Mouse (Mus musculus): ENCODE measurements around the gene Angel2.
A peak's percentile ranks its signal among the peaks of the same experiment; 100 is the strongest.
"Not testable (repeated sequence)": the region's sequence is repeated elsewhere in the genome, so short reads cannot be mapped to it uniquely, and the experiment has no call there.

The Angel2 gene

DNA sequence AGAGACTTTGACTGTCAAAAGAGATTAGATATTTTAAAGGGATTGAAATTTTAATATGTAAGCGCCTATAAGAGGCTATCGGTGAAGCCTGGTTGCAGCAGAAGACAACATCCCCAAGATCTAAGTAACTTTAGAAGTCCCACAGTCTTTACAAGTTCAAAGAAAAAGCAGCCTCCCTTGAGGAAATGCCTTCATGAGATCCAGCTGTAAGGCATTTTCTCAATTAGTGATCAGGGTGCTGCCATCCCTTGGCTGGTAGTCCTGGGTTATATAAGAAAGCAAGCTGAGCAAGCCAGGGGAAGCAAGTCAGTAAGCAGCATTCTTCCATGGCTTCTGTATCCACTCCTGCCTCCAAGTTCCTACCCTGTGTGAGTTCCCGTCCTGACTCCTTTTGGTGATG is at the start of gene Angel2:
Gene Angel2 (plus strand): TSS at position 301 of the 400 bp plus-strand sequence.
- ATAC-seq (ENCODE audit: low TSS enrichment) = not testable (repeated sequence)

DNA sequence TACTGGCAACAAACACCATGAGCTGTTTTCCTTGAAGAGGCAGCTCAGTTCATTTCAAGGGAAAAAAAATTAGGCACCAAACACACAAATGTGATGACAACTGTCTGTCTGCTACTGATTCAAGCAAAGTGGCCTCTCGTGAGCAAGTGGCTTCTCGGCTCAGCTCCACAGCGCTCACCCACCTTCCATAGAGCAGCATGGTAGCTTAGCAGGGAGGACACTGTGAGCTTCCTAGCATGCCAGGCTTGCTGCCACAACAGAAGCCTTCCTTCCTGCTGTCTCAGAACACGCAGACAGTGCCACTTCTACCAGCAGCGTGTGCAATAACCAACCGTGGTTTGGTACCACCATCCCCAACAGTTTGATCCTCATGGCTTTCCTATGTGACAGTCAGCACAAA is 49.2 kb upstream of the Angel2 start:
- ATAC-seq (ENCODE audit: low TSS enrichment) = peak; percentile 71

DNA sequence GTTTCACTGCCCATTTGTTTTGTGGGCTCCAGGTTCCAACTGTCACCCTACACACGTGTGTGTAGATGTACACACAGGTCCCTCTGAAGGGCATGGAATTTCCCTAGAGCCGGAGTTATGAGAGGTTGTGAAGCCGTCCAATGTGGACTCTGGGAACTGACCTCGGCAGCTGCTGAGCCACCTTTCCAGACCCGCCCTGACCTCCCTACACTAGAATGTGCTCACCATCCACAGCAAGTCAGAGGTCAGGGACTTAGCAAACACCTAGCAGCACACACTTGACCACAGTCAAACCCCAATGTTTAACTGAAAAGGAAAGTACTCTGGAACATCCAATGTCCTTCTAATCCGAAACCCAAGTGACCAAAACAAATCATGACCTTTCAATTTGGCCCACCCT is 44.3 kb upstream of the Angel2 start:
- ATAC-seq (ENCODE audit: low TSS enrichment) = no peak

DNA sequence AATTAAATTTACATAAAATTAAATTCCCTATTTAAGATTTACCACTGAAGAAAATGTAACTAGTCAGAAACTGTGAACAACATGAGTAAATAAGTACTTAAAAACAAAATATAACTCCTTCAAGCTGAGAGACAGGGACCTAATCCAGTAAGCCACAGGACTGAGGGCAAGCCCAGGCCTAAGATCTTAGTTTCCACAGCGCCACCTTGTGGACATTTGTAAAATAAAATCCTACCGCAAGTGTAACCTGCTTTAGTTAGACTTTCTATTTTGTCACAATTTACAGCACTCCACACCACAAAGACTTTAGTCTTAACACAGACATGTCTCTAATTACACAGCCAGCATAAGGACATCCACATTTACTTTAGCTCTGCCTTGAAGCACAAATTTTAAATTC is 43.5 kb upstream of the Angel2 start:
- peak; percentile 51; the same call in 1 of the 2 replicates for ATAC-seq (ENCODE audit: low TSS enrichment)

GRCm38 (mm10) chr1:190886014-190886413 is 38.9 kb upstream of the Angel2 start:
- no peak for ATAC-seq (ENCODE audit: low TSS enrichment)

DNA sequence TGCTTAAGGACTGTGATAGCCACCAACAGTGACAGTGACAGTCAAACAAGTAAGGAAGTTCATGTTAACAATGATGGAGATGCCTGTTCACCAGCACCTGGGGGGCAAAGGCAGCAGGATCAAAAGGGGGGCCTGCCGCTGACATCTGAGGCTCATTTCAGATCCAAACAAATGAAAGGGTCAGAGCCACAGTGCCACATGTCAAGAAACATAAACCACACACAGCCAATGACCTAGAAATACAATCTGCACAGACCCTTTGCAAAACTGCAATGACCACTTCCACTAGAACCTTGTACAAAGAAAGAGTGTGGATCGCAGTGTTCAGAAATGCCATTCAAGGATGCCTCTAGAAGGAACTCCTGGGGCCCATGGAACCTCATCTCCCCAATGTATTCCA is 36.9 kb upstream of the Angel2 start:
- ATAC-seq (ENCODE audit: low TSS enrichment) = no peak

- no peak for ATAC-seq (ENCODE audit: low TSS enrichment)
These were observed 36.3 kb upstream of the Angel2 start for GRCm38 (mm10) chr1:190888646-190889045.

DNA sequence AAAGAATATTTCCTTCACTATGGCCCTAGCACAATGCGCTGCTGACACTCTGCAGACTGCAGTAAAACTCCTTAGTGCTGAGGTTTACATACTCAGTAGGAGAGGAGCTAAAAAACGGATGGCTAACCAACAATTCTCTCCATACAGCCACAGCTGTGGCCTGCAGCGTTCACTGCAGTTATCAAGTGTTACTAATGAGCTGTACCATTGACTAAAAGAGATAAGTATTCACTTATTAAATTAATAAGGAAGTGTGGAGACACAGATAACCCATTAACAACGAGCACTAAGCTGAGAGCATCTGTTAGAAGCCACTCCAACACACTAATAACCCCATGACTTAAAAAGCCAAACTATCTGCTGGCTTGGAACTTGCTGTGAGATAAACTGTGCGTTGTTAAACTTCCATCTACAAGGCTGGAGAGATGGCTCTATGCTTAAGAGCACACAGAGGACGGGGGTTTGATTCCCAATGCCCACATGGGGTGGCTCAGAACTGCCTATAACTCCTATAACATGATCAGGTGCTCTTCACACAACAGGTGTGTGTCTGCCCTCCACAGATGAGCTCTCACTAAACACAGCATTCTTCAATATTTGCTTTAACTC is 31.2 kb upstream of the Angel2 start:
- no peak for ATAC-seq (ENCODE audit: low TSS enrichment)

GRCm38 (mm10) chr1:190898186-190898585 is 26.7 kb upstream of the Angel2 start:
- ATAC-seq (ENCODE audit: low TSS enrichment) = no peak

- ATAC-seq (ENCODE audit: low TSS enrichment) = no peak; the same call in 1 of the 2 replicates
These were observed 25.9 kb upstream of the Angel2 start for GRCm38 (mm10) chr1:190898899-190899575.

DNA sequence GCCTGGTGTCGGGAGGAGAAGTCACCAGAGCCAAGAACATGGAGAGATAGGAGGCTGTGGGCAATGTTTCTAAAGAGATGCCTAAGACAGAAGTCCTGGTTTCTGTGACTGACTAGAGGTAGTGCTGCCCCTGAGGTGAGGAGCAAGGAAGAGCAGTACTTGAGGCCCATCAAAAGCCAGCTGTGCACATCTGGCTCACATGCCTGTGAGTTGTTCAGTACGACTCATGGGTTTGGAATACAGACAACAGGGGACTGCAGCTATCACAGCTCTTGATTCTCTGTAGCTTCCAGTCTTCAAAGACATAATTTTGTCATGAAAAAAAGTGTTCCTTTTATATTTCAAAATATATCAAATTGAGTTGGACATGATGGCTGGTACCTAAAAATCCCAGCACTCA is 23.8 kb upstream of the Angel2 start:
- ATAC-seq (ENCODE audit: low TSS enrichment) = no peak

DNA sequence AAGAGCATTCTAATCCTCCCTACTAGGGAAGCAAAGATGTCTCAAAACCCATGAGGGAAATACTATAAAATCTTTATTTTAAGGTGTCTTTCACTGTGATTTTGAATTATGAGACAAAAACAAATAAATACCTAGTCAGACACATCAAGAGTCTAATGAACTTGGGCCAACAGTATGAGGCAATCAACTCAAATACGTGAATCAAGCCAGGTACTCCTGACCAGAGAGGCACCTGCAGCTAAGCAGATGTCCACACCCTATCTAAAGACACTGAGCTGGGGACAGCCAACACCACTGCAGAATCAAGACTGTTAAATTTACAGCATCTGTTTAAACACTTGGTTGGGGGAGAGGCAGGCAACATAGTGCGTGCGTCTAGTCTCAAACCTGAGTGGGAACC is 20.8 kb upstream of the Angel2 start:
- ATAC-seq (ENCODE audit: low TSS enrichment) = no peak

- no peak for ATAC-seq (ENCODE audit: low TSS enrichment)
These were observed 20.2 kb upstream of the Angel2 start for GRCm38 (mm10) chr1:190904714-190905113.

GRCm38 (mm10) chr1:190910836-190911235 is 14.1 kb upstream of the Angel2 start:
- peak; percentile 27; the same call in 1 of the 2 replicates for ATAC-seq (ENCODE audit: low TSS enrichment)

DNA sequence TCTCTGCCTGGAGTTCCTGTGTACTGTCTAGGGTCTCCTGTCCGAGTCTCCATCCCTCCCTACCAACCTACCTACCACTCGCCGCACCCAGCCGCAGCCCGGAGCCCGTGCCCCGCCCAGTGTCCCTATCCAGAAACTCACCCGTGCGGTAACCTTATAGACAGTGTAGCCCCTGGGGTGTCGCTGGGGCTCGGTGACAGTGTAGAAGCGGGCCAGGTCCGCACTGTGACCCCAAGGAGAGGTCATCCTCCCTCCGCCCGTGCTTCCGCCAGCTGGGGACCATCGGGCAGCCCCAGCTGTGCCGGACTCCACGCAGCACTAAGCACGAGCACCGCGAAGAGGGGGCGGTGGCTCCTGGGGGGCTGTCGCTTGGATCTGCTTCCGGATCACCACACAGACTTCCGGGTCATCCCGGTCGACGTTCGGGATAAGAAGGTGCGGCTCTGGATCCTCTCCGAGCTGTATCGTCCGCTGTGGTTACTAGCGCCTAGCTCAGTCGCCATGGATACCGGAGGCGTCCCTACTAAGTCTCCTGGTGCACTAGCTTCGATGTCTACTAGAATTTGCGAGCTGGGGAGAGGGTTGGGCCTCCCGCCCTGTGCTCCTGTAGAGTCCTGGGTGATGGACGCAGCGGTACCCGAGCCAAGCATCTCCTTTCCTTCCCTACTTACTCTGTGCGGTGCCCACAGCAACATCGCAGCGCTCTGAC is 13.3 kb upstream of the Angel2 start, which contains the start of gene Rps6kc1:
Gene Rps6kc1 (minus strand): TSS at position 356 of the 709 bp plus-strand sequence.
- ATAC-seq (ENCODE audit: low TSS enrichment) = peak; percentile 90

DNA sequence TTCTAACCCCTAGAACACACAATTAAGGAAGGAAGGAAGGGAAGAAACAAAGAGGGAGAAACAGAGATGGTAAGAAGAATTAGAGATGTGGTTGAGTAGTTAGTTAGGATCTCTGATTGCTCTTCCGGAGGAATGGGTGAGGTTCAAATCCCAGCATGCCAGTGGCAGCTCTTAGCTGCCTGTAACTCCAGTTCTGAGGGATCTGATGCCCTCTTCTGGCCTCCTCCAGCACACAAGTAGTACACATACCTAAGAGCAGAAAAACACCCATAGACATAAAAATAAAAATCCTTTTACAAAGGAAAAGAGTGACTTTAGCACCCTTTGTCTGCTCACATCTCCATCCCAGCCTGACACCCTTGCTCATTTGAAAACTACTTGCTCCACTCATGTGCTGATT is 12.3 kb upstream of the Angel2 start:
- no peak for ATAC-seq (ENCODE audit: low TSS enrichment)

DNA sequence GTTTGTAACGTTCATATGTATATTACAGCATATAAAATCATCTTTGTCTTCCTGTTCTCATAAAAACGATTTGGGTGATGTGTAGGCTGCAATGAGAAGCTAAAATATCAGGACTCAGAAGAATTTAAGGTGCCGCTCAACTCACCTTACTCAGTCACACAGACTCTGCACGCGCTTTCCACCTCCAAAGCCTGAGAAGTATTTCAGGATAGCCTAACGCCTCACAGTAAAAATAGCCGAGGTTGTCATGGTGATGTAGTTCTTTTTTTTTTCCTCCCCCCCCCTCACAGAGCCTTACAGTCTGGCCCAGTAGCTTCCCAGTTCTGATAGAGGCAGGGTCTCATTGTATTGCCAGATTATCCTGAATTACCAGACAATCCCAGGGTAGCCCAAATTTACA is 6.0 kb upstream of the Angel2 start:
- ATAC-seq (ENCODE audit: low TSS enrichment) = peak; percentile 89

- no peak for ATAC-seq (ENCODE audit: low TSS enrichment)
These were observed 5.0 kb upstream of the Angel2 start for GRCm38 (mm10) chr1:190919725-190920469.

DNA sequence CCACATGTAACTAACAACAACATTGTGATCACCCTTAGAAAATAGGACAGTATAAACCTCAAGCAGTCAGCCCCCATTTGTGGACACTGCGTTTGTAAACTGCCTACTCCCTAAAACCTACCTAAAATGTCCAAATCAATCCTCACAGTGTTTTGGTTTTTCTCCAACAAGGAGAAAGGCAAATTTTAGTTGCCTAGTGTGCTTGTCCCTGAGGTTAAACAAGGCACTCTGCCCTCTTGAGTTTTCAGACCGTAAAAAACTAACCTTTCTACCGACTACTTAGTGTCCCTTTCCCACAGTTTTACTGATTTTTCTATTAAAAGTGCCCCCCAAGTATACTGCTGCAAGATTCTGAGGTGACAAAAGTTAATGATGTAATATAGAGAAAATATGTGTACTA is 2.4 kb downstream of the Angel2 start:
- no peak for ATAC-seq (ENCODE audit: low TSS enrichment)

DNA sequence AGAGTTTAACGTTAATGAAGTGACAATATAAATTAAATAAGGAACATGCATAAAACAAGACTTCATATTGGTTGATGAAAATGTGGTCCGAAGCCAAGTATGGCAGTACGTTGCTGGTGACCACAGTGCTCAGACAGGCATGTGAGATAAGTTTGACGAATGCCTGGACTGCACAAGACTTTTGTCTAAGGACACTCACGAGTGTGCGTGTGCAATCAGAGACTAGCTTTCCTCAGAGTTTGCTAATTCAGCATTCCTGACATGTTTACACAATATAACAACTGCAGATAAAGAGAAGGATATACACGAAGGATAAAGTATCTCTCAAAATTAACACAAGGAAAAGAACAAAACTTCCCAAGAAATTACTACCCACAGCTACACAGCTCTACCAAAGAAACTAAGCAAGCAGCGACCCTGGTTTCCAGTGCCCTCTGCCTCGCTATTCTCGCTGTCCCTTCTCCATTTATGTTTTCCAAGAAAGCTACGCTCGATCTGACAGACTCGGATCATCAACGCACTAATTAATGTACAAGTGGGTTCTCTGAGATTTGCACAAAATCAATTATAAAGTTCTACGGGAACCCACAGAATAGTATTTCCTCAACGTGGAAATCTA is 2.9 kb downstream of the Angel2 start:
- peak; percentile 24 for ATAC-seq (ENCODE audit: low TSS enrichment)

DNA sequence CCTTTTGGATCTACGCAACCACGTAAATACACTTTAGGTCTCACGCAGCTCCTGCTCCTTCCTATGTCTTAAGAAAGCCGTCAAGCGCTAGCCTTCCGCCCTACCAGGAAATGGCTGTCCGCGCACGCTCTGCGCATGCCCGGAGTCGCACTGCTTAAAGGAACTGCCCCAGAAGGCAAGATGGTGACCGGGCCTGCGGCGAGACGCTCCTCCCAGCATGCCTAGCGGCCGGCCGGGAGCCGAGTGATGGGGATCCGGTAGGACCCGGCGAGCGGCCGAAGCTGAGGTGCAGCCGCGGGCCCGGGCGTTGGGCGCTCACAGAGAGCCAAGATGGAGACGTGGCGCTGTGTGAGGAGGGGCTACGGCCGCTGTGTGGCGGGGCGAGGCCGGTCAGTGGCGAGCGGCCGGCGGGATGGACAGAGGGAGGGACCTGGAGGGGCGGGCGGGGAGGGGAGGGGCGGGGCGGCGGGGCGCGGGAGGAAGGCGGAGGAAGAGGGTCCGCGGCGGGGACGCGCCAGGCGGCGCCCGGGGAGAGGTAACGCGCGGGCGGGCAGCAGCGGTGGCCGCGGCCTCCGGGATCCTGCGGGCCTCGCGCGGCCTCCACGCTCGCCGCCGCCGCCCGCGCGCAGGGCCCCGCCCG is 3.6 kb downstream of the Angel2 start:
- ATAC-seq (ENCODE audit: low TSS enrichment) = peak; percentile 93
